In genomic region chr9:80241719-80242118, GRCm38 (mm10) we compare ENCODE assay signal across 16 mouse cellular contexts.
DNase-seq lines count a peak whose midpoint lies in the region; TF ChIP-seq lines count a peak whose summit lies in the region.
"Had no signal": no experiment of that assay in that cellular context is flagged by ENCODE, and none has a peak within 500 bp of the region (broad histone marks: within the 10 kb centered on the region; RNA-seq: fewer than 3 reads in every experiment).

No protein-coding gene starts in this region.

- no peak overlapping the region for H3K9ac ChIP-seq in heart, adult 2 months (ENCODE audit: low read depth, low read length)
- H3K9ac ChIP-seq: hindbrain, embryonic 13.5 days had no signal

- no peaks in the 10 kb centered on the region for H3K27me3 ChIP-seq in heart, adult 2 months (ENCODE audit: control insufficient read depth, insufficient read depth, low read length)
- H3K27me3 ChIP-seq: hindbrain, embryonic 13.5 days; megakaryocyte, embryonic 14.5 days; Patski had no signal

- 44% methylated on average over 6 of the region's 6 CpGs for WGBS in heart, adult 2 months

- H3K27ac ChIP-seq in heart, adult 2 months: no peak overlapping the region
- H3K27ac ChIP-seq in layer of hippocampus, adult 2 months: peak overlapping the region; percentile 52; the same call in 1 of the 2 replicates
- H3K27ac ChIP-seq in cortical plate, adult 2 months (ENCODE audit: insufficient read depth, low read length): 0 out of 2 replicates have a peak overlapping the region, but pooled peaks have one; percentile 40
- H3K27ac ChIP-seq: forebrain, embryonic 10.5 days; heart, embryonic 10.5 days; hindbrain, embryonic 13.5 days had no signal

- no peaks in the 10 kb centered on the region for H3K4me1 ChIP-seq in heart, adult 2 months (ENCODE audit: control insufficient read depth, insufficient read depth, low read length)
- H3K4me1 ChIP-seq in cortical plate, adult 2 months (ENCODE audit: control insufficient read depth, insufficient read depth, low read length): peaks cover 2% of the 10 kb centered on the region; the same call in 1 of the 2 replicates
- H3K4me1 ChIP-seq: forebrain, embryonic 10.5 days; heart, embryonic 10.5 days; hindbrain, embryonic 13.5 days had no signal

- no peak for TF ChIP-seq POLR2A in heart, adult 2 months (IDR thresholded peaks at IDR 0.05; ENCODE audit: insufficient read depth, low read depth, low read length)
- TF ChIP-seq POLR2A in cortical plate, adult 2 months (IDR thresholded peaks at IDR 0.05; ENCODE audit: extremely low read depth, insufficient read depth, low read length): no peak

- H3K4me3 ChIP-seq in heart, adult 2 months: no peak overlapping the region
- H3K4me3 ChIP-seq in layer of hippocampus, adult 2 months: no peak overlapping the region
- no peak overlapping the region for H3K4me3 ChIP-seq in cortical plate, adult 2 months (ENCODE audit: insufficient read depth, low read length)
- H3K4me3 ChIP-seq: forebrain, embryonic 10.5 days; heart, embryonic 10.5 days; hindbrain, embryonic 13.5 days; megakaryocyte, embryonic 14.5 days; myocyte had no signal

- no peak for TF ChIP-seq CTCF in heart, adult 2 months (IDR thresholded peaks at IDR 0.05)
- TF ChIP-seq CTCF in layer of hippocampus, adult 2 months (conservative IDR thresholded peaks at IDR 0.05): no peak
- no peak for TF ChIP-seq CTCF in cortical plate, adult 2 months (IDR thresholded peaks at IDR 0.05; ENCODE audit: extremely low read depth, insufficient read depth, low read length)

- peaks cover 5% of the 10 kb centered on the region for H3K36me3 ChIP-seq in heart, adult 2 months (ENCODE audit: control insufficient read depth, insufficient read depth, low read length)
- H3K36me3 ChIP-seq: forebrain, embryonic 10.5 days had no signal

- no peaks in the 10 kb centered on the region for H3K79me2 ChIP-seq in heart, adult 2 months (replicated peaks; ENCODE audit: control insufficient read depth, insufficient read depth, low read length)

- peak; percentile 26 for DNase-seq in heart, adult 8-10 months (ENCODE audit: low spot score)
- DNase-seq in heart, adult 2 months: no peak
- no peak for DNase-seq in layer of hippocampus, adult 2 months (ENCODE audit: low spot score in 2 of 2)
- no peak for DNase-seq in layer of hippocampus, adult 11-12 months (ENCODE audit: low spot score)
- peak; percentile 55 to 65 for DNase-seq in kidney, postnatal 36 days
- no peak for DNase-seq in thymus, postnatal 0 days (ENCODE audit: low spot score)
- DNase-seq: lung, adult 2 months; right cerebral cortex, postnatal 4 days; thymus, postnatal 14 days had no signal

- intact Hi-C loops in heart, adult 2 months (cut with DNase I): no loop called here

- no peak for TF ChIP-seq EP300 in heart, adult 2 months (IDR thresholded peaks at IDR 0.05; ENCODE audit: insufficient read depth, low read depth, low read length)

Comparison
In these comparisons a context has a peak if more than half of its experiments do, and no peak if none do; other contexts are left out.
1. DNase-seq: peak in heart, adult 8-10 months (single experiment) and kidney, postnatal 36 days (2 of 2); none in heart, adult 2 months (0 of 2), layer of hippocampus, adult 2 months (0 of 2), layer of hippocampus, adult 11-12 months (single experiment) and thymus, postnatal 0 days (single experiment).